Mouse (Mus musculus) embryonic facial prominence, embryonic 14.5 days (tissue): ENCODE data around the gene Arfgef2. TPM values are rescaled to one million over a fixed set of nuclear protein-coding genes. Genes with fewer than 3 reads are reported as not detected.

Experiments used
- ATAC-seq: fragments of 200-750 bp; cut with Nextera tagmentation; 2 replicates; pipeline ENCODE4 v1.8.0; 2017; ENCODE audit warnings: low read depth, moderate number of reproducible peaks, moderate TSS enrichment
- DNase-seq: peaks from one replicate; pipeline ENCODE4 v3.0.0-alpha.2; 2015; ENCODE audit warnings: low spot score
- H3K27ac ChIP-seq: fragments of 300-500 bp; sonication (generic); replicated peaks from 2 replicates; pipeline ENCODE4 v1.5.1; 2014; ENCODE audit warnings: low read depth, mild to moderate bottlenecking, low read length, moderate library complexity
- H3K27me3 ChIP-seq: fragments of 300-500 bp; sonication (generic); replicated peaks from 2 replicates; pipeline ENCODE4 v1.6.1; 2014; ENCODE audit warnings: low read length; ENCODE audit not compliant: control insufficient read depth, insufficient read depth
- H3K36me3 ChIP-seq: fragments of 300-500 bp; sonication (generic); 2 replicates; pipeline ENCODE4 v1.6.1; 2014; ENCODE audit warnings: low read length, mixed read lengths; ENCODE audit not compliant: control insufficient read depth, insufficient read depth
- H3K4me1 ChIP-seq: fragments of 300-500 bp; sonication (generic); 2 replicates; pipeline ENCODE4 v1.6.1; 2014; ENCODE audit warnings: antibody characterized with exemption, low read length; ENCODE audit not compliant: control insufficient read depth, insufficient read depth
- H3K4me2 ChIP-seq: fragments of 300-500 bp; sonication (generic); 2 replicates; pipeline ENCODE4 v1.6.1; 2014; ENCODE audit warnings: low read depth, mild to moderate bottlenecking, low read length, moderate library complexity, mixed read lengths
- H3K4me3 ChIP-seq: fragments of 300-500 bp; sonication (generic); 2 replicates; pipeline ENCODE4 v1.5.1; 2014; ENCODE audit warnings: low read depth, mild to moderate bottlenecking, low read length
- H3K9ac ChIP-seq: fragments of 300-500 bp; sonication (generic); 2 replicates; pipeline ENCODE4 v1.6.1; 2014; ENCODE audit warnings: low read depth, mild to moderate bottlenecking, low read length, moderate library complexity, mixed read lengths
- H3K9me3 ChIP-seq: fragments of 300-500 bp; sonication (generic); 2 replicates; pipeline ENCODE4 v1.6.1; 2016; ENCODE audit warnings: low read length; ENCODE audit not compliant: control insufficient read depth
- WGBS: fragments of 180-500 bp; shearing (Covaris S2); extraction: QIAGEN DNeasy Blood & Tissue Kit; methylation state at CpG from one replicate; pipeline ENCODE4 v1.1.7; 2014; 5-methylcytosine and 5-hydroxymethylcytosine counted together
- polyA plus RNA-seq: library from polyadenylated mRNA; unstranded; fragments of >200 nt; fragmentation: Nextera tagmentation; extraction: Ambion mirVana; gene quantifications from 2 replicates; pipeline ENCODE4 v1.2.1, GENCODE M21; 2014

Gene Arfgef2
- polyA plus RNA-seq, 1 experiment from 2014 or later, result 7.1 TPM

DNA sequence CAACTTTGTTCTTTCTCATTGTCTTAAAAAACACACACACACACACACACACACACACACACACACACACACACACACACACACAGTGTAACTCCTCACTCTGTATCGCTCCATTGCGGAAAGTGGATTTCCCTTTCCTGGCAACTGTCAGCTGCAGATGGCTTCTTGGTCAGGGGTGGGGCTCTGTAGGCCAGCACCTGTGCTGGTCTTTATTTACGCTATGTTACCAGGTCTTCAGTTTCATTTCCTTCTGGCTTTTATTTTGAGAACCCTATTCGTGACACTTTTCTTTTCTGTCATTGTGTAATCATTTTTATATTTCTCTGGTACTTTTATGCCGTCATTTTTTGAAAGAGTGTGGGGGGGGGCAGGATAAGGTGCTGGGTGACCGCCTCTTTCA lies 70.2 kb downstream of the Arfgef2 start:
- H3K27me3 ChIP-seq, result no peaks in the 10 kb centered on the region
- H3K36me3 ChIP-seq, result peaks cover 70% of the 10 kb centered on the region
- H3K4me1 ChIP-seq, result no peaks in the 10 kb centered on the region
- H3K27ac ChIP-seq, result no peak overlapping the region
- ATAC-seq (no peak), DNase-seq (peak; percentile 43)
- H3K9ac ChIP-seq, result no peak overlapping the region
- H3K4me3 ChIP-seq, result no peak overlapping the region
- no peaks in the 10 kb centered on the region for H3K9me3 ChIP-seq
- WGBS, result 73% methylated on average over 6 of the region's 6 CpGs
- H3K4me2 ChIP-seq, result no peak overlapping the region

DNA sequence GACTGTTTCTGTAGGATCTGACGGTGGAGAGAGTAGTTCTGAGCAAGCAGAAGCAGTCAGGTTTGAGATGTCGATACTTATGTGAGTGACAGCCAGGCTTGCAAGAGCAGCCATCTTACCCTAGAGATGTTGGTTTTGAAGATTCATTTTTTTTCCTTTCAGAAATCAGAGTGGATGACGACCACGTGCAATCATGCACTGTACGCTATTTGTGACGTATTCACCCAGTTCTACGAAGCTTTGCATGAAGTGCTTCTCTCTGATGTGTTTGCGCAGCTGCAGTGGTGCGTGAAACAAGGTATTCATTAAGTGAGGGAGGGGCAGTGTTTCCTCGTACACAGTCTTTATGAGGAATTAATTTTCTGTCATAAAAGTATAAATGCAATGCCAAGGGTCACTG lies 70.9 kb downstream of the Arfgef2 start:
- no peak overlapping the region for H3K4me3 ChIP-seq
- H3K4me1 ChIP-seq, result no peaks in the 10 kb centered on the region
- no peak for DNase-seq
- WGBS, result 84% methylated on average over 10 of the region's 10 CpGs
- no peaks in the 10 kb centered on the region for H3K9me3 ChIP-seq
- ATAC-seq, result no peak
- H3K9ac ChIP-seq, result no peak overlapping the region
- H3K27ac ChIP-seq, result no peak overlapping the region
- peaks cover 67% of the 10 kb centered on the region for H3K36me3 ChIP-seq
- no peaks in the 10 kb centered on the region for H3K27me3 ChIP-seq
- H3K4me2 ChIP-seq, result no peak overlapping the region

DNA sequence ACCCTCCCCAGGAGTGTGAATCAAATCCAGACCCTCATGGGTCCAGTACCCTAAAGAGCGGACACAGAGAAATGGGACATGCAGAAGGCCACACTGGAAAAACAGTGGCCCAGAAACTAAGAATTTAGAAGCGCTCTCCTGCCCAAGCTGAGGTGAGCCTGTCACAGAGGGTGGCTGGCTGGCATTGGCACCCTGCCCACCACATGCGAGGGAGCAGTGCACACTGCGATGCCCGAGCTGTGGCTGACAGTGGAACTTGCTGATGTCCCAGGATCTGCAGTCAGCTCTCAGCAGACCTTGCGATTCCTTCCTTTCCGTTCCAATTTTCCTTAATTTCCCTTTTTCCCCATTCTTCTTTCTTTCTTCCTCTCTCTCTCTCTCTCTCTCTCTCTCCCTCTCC lies 79.7 kb downstream of the Arfgef2 start:
- 82% methylated on average over 3 of the region's 7 CpGs for WGBS

DNA sequence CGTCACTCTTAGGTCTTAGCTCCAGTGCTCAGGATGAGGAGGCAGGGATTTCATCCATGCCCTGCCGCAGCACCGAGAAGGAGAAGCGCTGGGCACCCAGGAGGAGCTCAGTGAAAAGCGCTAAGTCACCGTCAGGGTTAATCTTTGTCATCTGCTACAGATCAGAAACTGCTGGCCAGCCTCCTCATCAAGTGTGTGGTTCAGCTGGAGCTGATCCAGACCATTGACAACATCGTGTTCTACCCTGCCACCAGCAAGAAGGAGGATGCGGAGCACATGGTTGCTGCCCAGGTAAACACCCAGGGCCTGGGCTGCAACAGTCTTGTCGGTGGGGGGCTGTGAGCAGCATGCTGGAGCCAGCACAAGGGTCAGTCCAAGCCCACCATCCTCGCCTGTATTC lies 80.2 kb downstream of the Arfgef2 start:
- H3K9ac ChIP-seq, result no peak overlapping the region
- DNase-seq (no peak), ATAC-seq (no peak)
- 61% methylated on average over 10 of the region's 10 CpGs for WGBS
- no peaks in the 10 kb centered on the region for H3K4me1 ChIP-seq
- no peaks in the 10 kb centered on the region for H3K27me3 ChIP-seq
- no peak overlapping the region for H3K4me2 ChIP-seq
- H3K27ac ChIP-seq, result no peak overlapping the region
- no peaks in the 10 kb centered on the region for H3K9me3 ChIP-seq
- H3K4me3 ChIP-seq, result no peak overlapping the region
- peaks cover 33% of the 10 kb centered on the region; the same call in 1 of the 2 replicates for H3K36me3 ChIP-seq

More for the DNA sequence above, 79.7 kb downstream of the Arfgef2 start:
- no peak overlapping the region for H3K4me2 ChIP-seq
- H3K27ac ChIP-seq, result no peak overlapping the region
- H3K4me1 ChIP-seq, result no peaks in the 10 kb centered on the region
- DNase-seq, result no peak
- no peak for ATAC-seq
- no peaks in the 10 kb centered on the region for H3K9me3 ChIP-seq
- H3K36me3 ChIP-seq, result peaks cover 28% of the 10 kb centered on the region; the same call in 1 of the 2 replicates
- no peaks in the 10 kb centered on the region for H3K27me3 ChIP-seq
- H3K4me3 ChIP-seq, result no peak overlapping the region
- H3K9ac ChIP-seq, result no peak overlapping the region

DNA sequence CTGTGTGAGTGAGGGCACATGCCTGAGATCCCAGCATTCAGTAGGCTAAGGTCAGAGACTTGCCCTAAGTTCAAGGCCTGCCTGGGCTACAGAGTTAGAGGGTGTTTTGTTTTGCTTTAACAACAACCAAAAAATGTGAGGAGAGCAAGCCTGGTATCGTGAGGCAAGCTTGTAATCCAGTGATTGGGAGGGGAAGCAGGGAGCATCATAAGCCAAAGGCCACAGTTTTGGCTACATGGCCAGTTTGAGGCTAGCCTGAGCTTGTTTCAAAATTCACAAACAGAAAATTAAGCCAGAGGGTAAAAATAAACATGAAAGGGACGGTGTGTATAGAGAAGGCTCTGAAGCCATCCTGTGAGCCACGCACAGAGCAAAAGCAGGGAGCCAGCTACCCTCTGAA lies 80.8 kb downstream of the Arfgef2 start:
- no peaks in the 10 kb centered on the region for H3K4me1 ChIP-seq
- H3K9me3 ChIP-seq, result no peaks in the 10 kb centered on the region
- H3K4me2 ChIP-seq, result no peak overlapping the region
- H3K9ac ChIP-seq, result no peak overlapping the region
- DNase-seq (no peak), ATAC-seq (no peak)
- H3K36me3 ChIP-seq, result peaks cover 34% of the 10 kb centered on the region; the same call in 1 of the 2 replicates
- WGBS, result 82% methylated on average over 3 of the region's 3 CpGs
- no peak overlapping the region for H3K27ac ChIP-seq
- no peaks in the 10 kb centered on the region for H3K27me3 ChIP-seq
- no peak overlapping the region for H3K4me3 ChIP-seq

DNA sequence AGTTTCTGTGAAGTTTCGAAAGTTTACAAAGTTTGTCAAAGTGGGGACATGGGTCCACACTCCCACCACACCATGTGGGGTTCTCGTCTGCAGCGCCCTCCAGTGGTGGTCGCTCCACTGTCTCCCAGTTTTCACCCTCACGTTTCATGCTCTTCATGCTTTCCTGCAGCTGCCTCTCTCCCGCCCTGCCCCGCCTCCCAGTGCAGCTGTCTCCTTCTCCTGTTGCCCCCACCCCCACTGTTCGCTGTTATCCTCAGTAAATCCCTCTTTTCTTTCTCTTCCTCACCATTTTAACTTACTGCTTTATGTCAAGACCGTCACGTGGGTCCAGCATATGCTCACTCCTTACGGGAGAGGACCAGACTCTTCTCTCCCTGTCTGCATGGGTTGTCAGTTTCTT lies 82.4 kb downstream of the Arfgef2 start:
- WGBS, result 31% methylated on average over 11 of the region's 11 CpGs

DNA sequence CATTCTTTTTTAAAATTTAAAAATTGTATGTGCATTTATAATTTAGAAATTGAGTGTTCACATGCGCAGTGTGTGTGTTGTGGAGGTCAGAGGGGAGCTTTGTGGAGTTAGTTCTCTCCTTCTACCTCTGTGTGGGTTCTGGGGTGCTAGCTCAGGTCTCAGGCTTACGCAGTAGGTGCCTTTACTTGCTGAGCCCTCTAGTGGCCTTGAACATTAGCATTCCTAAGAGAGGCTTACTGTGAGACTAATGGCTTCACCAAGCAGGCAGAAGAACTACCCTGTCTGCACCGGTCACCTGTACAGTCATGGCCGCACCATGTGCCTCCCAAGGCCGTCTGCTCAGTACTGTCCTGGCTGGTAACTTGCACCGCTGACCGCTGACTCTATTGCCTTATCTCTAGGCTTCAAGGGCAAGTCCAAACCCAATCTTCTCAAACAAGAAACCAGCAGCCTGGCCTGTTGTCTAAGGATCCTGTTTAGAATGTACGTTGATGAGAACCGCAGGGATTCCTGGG lies 86.0 kb downstream of the Arfgef2 start:
- Histone ChIP-seq H3K4me3 (no peak overlapping the region), H3K27me3 (no peaks in the 10 kb centered on the region), H3K27ac (no peak overlapping the region), H3K36me3 (peaks cover 41% of the 10 kb centered on the region), H3K9ac (no peak overlapping the region), H3K4me1 (no peaks in the 10 kb centered on the region), H3K9me3 (no peaks in the 10 kb centered on the region), H3K4me2 (no peak overlapping the region)
- ATAC-seq (no peak), DNase-seq (no peak)
- 72% methylated on average over 9 of the region's 9 CpGs for WGBS

More for the DNA sequence above, 82.4 kb downstream of the Arfgef2 start:
- no peak overlapping the region for H3K4me2 ChIP-seq
- peak; percentile 79; the same call in 1 of the 2 replicates for ATAC-seq
- no peak overlapping the region for H3K9ac ChIP-seq
- H3K27ac ChIP-seq, result no peak overlapping the region
- peak; percentile 61 for DNase-seq
- H3K27me3 ChIP-seq, result no peaks in the 10 kb centered on the region
- H3K4me1 ChIP-seq, result no peaks in the 10 kb centered on the region
- H3K36me3 ChIP-seq, result peaks cover 39% of the 10 kb centered on the region; the same call in 1 of the 2 replicates
- H3K4me3 ChIP-seq, result no peak overlapping the region
- H3K9me3 ChIP-seq, result no peaks in the 10 kb centered on the region

DNA sequence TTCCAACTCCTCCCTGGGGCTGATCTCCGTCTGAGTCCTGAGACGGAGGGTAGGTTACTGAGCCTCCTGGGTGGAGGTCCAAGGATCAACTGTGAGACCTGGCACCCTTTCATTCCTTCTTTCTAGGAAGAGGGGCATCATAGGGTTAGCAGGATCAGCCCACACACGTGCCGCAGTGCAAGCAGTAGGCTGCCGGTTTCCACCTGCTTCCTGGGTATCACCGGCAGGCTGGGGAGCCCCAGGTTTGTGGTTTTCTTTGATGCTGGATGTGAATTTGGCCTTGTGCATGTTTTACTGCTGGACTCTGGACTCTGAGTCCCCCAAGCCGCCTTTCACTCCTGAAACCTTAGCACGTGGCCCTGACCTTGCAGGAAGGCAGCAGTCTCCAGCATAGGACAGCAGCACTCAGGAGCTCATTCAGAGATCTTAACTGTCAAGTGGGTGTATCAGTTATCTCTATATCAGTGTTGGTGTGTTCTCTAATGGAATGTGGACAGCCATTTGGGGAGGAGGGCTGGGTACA lies 86.8 kb downstream of the Arfgef2 start:
- H3K36me3 ChIP-seq, result peaks cover 41% of the 10 kb centered on the region
- ATAC-seq (no peak), DNase-seq (no peak)
- H3K9me3 ChIP-seq, result no peaks in the 10 kb centered on the region
- no peaks in the 10 kb centered on the region for H3K4me1 ChIP-seq
- no peaks in the 10 kb centered on the region for H3K27me3 ChIP-seq
- no peak overlapping the region for H3K4me2 ChIP-seq
- no peak overlapping the region for H3K27ac ChIP-seq
- WGBS, result 88% methylated on average over 8 of the region's 8 CpGs
- no peak overlapping the region for H3K9ac ChIP-seq
- H3K4me3 ChIP-seq, result no peak overlapping the region

DNA sequence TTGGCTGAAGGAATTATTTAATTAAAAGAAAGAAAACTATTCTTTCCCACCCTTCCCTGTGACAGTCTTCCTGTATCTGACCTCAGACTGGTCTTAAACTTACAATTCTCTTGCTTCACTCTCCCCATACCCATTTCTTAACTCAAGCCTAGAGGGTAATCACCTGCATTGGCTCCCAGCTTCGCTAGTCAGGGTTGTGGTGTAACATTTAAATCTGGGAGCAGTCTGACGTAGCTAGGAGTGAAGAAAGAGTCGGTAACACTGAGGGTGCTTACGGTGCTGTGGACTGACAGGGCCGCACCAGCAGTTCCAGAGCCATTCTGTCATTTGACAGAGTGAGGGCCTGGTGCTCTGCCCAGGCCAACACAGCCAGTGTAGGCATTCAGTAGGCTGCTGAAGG lies 87.6 kb downstream of the Arfgef2 start:
- Histone ChIP-seq H3K4me1 (no peaks in the 10 kb centered on the region), H3K27me3 (no peaks in the 10 kb centered on the region), H3K9ac (no peak overlapping the region), H3K4me3 (no peak overlapping the region), H3K27ac (no peak overlapping the region), H3K4me2 (no peak overlapping the region), H3K9me3 (no peaks in the 10 kb centered on the region), H3K36me3 (peaks cover 41% of the 10 kb centered on the region)
- no peak for ATAC-seq
- no peak for DNase-seq
- 95% methylated on average over 5 of the region's 5 CpGs for WGBS
